Mouse (Mus musculus) urinary bladder, postnatal 4 days (tissue): ENCODE measurements at regions not wholly inside any gene's neighbourhood (a gene's known extent, or its start where the extent isn't known, plus 50 kb on each side); places are given as distances from the start of the nearest gene placed in this dataset.

ENCODE experiments used
- DNase-seq, 2 experiments: peaks; one replicate each; pipeline ENCODE4 v3.0.0; 2021 to 2022; ENCODE audit warnings: low spot score in 2 of 2

DNA sequence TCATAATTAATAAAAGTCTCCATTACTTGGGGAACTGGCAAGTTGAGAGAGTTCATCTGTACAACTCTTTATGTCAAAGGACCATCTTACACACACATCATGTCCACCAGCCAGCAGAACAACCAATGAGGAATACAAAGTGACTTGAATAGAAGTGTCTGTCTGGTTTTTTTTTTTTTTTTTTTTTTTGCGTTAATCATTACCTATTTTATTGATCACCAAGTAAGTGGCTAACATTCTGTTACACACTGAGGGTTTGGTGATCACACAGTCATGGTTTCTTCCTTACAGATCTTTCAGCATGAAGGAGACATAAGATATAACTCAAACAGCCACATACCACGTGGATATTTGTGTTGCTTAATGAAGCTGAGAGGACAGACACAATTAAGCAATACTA is 147.6 kb upstream of the Adamts3 start:
- DNase-seq = no peak

DNA sequence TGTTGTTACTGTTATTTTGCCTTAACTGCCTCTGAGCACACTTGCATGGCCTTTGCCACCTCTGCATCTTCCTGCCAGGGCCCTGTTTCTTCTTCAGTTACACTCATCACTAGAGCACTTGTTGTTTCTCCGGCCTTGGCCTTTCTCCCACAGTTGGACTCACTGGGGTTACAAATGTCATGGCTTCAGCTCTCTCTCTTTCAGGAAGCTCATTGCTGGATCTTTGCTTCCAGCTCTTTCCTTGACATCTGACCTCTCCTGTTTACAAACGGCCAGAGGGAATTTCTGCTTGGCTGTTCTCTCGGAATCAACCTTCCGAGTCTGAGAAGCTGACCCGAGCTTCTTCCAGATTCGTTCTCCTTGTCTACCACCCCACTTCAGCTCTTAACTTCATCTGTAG is 146.6 kb upstream of the Adamts3 start:
- DNase-seq = peak in 1 of 2 experiments; percentile 17

DNA sequence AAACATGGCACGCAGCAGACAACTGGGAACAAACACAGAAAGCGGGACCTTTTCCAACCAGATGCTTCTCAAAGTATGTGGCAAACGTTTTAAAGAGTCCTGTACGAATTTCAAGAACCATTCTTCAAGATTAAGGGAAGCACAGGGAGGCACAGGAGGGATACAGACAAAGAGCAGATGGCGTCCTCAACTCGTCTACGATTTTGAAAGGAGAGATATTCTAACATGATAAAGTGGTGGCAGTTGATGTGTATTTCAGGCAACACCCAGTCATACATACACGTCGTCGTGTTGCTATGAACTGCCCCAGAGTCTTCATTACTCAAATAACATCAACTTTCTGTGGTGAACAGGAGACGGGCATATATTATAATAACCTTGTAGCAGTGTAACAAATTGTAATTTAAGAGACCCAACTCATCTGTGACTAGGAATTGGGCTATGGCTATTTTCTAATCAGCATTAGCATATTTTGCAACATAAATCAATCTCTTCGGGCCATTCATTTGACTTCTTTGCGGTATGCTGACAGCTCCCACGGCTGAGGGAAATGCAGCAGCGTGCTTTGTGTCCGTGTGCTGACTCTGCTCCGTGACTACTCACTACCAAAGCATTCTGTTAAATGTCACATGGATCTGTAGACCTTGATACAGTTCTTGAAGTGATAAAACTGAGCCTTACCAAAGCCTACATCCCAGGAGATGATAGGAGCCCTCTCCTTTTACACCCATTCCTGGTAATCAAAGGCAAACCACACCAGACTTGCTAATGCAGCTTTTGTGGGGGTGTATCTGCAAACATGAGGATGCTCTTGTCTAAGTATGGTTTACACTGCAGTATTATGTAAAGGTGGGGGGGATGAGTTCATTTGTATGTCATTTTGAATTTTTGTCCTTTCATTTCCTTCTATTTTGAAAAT is 144.0 kb upstream of the Adamts3 start:
- DNase-seq = no peak

DNA sequence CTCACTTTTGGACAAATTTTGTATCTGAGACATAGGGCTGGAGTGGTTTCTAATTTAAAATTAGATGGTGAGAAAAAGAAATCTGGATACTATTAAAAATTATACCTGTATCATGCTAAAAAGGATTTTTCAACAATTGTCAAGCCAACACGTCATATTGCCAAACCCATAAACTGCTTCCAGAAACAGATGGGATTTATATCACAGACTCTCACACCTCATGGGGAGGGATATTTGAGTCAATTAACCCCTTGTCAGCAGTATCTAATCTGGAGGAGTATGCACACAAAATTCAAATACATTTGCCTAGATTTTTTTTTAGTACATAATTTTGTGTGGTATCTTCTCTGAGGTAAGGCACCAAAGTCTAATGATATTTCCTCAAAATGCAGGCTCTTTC is 138.3 kb upstream of the Adamts3 start:
- no peak for DNase-seq

DNA sequence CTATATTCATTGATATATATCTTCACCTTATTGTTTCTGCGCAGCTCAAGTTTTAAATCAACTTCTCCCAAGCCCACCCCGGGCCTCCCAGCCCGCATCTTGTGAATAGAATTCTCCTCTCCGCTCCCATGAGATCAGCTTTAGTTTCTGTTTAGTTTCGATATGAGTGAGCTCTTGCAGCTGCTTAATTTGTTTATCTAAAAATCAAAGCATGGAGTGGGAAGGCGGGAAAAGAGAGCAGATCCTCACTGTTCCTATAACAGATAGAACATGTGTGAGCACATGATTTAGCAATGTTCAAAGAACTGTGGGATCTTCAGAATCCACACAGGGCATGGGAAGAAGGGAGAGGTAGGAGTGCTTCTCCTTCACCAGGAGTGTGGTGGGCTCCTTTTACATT is 117.6 kb upstream of the Adamts3 start:
- DNase-seq = no peak

DNA sequence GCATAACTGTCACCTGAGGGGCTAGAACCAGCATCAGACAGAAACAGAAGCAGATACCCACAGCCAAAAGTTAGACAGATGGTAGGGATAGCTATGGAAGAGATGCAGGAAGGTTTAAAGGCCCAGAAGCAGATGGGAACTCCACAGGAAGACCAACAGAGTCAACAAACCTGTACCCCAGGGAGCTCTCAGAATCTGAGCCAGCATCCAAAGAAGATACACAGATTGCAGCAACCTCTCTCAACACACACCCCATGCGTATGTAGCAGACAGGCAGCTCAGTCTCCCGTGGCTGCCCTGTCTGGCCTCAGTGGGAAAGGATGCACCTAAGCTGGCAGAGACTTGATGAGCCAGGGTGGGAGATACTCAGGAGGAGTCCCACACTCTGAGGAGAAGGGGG is 108.4 kb upstream of the Adamts3 start:
- no peak for DNase-seq

DNA sequence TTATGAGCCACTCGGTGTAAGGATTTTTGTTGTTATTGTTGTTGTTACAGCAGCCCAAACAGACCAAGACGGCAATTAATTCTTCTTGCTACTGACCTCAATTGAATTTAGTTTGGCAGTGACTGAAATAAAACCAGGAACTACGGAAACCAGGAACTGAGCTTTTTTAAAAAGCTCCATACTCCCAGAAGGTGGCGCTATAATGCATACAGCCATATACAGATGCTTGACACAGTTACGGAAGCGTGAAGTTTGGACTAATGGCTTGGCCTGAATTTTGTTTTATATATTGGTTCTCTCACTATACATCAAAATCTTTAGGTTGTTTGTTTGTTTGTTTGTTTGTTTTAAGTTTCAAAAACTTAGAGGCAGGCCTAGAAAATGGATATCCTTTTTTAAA is 98.5 kb upstream of the Adamts3 start:
- DNase-seq = no peak

DNA sequence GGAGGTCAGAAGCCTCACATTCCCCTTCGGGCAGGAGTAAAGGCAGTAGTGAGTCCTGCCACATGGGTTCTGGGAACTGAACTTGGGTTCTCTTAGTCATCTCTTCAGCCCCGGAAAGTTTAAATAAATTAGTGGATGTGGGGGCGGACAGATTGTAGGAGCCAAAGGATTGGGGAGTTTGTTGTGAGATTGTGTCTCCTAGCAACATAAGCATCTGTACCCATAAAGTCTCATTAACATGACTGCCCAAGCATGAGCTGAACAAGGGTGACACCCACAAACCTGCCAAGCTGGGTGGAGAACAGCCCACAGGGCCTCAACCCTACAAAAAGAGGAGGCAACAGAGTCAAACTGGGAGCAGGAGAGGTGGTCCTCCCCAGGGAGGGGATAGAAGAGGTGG is 97.1 kb upstream of the Adamts3 start:
- no peak for DNase-seq

DNA sequence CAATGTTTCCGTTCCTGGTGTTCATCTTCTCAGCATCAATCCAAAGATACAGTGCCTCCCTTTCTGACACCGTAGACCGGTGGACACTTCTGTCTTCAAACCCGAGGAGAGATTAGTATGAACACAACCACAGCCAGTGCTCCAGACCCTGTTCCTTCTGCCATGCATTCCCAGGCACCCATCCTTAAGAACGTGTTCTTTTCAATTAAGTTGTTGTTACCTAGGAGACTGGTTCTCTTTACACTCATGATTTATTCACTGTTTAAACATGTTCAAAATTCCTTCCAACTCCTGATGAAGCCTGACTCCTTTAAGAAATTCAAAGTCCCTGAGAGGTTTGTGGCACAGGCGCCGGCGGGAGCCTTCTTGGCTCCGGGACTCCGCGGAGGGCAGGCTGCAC is 69.5 kb upstream of the Adamts3 start:
- DNase-seq = no peak

DNA sequence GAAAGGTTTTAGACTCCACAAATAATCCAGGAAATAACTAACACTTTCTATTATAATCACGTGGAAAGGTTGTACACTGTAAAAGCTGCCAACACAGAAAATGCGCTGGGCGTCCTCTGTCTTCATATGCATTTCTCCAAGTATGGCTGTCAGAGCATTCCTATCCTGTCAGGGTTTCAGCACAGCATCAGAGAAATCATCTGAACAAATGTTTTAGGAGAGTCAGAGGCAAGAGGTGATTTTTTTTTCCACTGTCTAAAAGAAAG is 62.5 kb upstream of the Adamts3 start:
- DNase-seq = no peak

DNA sequence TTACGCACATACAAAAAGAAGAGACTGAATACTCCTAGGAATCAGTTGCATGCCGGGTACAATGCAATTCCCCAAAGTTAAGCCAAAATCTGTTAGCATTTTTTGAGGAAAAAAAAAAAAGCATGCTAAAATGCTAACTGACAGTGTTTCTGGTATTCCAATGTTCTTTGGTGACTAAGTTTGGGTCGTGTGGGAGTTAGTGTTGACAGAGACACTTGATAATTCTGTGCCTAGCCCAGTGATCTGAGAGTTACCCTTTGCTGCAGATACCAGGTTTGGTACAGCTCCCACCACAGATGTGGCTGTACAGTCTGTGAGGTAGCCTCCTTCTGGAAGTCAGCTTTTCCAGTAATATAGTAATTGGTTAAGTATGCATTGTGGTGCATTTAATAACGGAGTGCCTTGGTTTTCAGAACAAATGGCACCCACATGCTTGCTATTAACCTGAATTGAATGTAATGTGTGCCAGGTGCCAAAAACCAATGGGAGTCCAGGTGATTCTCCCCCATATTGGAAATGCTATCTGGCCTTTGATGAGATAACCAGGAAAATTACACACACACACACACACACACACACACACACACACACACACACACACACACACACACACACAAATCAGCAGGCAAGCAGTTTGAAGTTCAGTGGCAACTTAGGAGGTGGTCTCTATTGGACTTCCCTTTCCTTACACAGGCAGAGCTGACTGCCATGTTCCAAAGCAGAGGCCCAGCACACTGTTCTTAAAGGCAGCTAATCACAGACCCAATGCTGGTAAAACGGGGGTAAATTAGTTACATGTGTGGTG is 61.9 kb upstream of the Adamts3 start:
- DNase-seq = no peak

DNA sequence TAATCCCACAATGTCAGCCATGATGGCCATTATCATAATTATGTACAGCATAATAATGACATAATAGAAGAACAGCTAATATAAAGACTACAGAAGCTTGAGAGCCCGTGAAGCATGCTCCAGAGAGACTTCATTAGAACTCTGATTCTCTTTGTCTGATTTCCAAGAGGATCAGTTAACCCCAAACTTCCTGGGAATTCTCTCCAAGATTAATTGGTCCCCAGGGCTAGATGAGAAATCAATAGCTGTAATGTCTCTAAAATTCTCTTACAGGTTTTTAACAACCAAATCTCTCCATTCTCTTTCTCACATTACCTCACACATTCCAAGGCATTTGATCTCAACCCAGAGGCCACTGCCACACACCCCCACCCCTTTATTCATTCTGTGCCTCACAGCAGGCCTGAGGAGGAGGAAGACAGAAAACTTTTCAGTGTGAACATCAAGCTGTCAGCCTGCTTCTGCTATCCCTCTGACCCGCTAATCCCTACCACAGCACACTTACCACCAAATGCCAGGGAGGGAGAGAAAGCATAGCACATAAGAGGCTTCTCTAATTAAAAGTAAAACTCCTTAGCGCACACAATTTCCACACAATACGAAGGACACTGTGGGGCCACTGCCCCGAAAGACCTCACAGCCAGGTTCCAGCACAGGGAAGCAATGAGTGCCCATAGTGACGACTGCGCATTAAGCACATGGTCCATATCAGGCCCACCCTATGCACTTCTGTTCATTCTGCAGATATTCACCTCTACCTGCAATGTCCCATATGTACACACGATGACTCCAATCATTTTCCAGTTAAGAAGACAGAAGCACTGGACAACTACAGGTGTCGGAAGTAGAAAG is 60.4 kb upstream of the Adamts3 start:
- no peak for DNase-seq

DNA sequence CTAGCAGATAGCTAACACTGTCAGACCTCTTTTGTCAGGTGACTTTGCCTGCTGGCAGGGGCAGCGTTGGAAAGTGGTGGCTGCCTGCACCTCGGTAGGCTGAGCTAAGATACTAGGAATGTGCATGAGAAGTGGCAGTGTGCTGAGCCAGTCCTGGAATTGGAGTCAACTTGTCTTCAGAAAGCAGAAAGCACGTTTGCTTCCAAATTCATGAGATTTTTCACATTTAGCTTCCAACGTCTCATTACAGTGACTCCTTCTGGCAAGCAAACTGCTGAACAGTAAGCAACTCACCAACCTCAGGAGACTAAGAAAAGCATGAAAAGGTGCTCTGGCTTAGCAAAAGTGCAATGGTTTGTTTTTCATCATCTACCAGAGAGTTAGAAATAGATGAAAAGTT is 59.1 kb upstream of the Adamts3 start:
- DNase-seq = no peak

DNA sequence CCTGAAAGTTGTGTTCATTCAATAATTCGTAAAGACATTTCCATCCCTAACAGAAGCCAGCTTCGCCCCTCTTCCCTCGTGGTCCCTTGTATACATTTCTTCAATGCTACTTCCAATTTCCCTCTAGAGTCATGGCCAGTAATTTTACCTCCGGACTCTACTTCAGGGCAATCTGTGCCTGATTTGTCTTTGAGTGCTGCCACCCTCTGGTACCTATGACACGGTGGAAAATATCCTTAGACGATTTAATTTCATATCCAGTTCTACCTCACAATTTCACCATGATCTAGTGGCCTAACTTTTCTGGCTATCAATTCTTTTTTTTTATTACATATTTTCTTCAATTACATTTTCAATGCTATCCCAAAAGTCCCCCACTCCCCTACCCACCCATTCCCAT is 49.9 kb upstream of the Adamts3 start:
- no peak for DNase-seq
